Mouse (Mus musculus): ENCODE measurements around the gene Bfsp1. TPM values are rescaled to one million over a fixed set of nuclear protein-coding genes. Genes with fewer than 3 reads are reported as not detected.

Gene Bfsp1
- polyA plus RNA-seq, 1 experiment from 2014 or later = 0.85 TPM

- H3K9me3 ChIP-seq (ENCODE audit: control insufficient read depth, low read length) = no peaks in the 10 kb centered on the region
- no peaks in the 10 kb centered on the region for H3K36me3 ChIP-seq (ENCODE audit: control insufficient read depth, insufficient read depth, low read length)
- H3K4me2 ChIP-seq (ENCODE audit: low read length) = no peak overlapping the region
- no peak overlapping the region for H3K4me3 ChIP-seq (ENCODE audit: low read length)
- H3K27ac ChIP-seq (ENCODE audit: low read depth, low read length) = no peak overlapping the region
- no peak for ATAC-seq
- H3K4me1 ChIP-seq (ENCODE audit: control insufficient read depth, insufficient read depth, low read depth, low read length) = no peaks in the 10 kb centered on the region
- 65% methylated on average over 12 of the region's 12 CpGs for whole genome bisulfite sequencing
- H3K27me3 ChIP-seq (replicated peaks; ENCODE audit: control insufficient read depth, insufficient read depth, low read length) = no peaks in the 10 kb centered on the region
- no peak overlapping the region for H3K9ac ChIP-seq (ENCODE audit: low read depth, low read length)
Observed at GRCm38 (mm10) chr2:143889860-143890433, 27.0 kb upstream of the Bfsp1 start.

- no peak overlapping the region for H3K9ac ChIP-seq (ENCODE audit: low read depth, low read length)
- no peak for ATAC-seq
- H3K27me3 ChIP-seq (replicated peaks; ENCODE audit: control insufficient read depth, insufficient read depth, low read length) = no peaks in the 10 kb centered on the region
- no peaks in the 10 kb centered on the region for H3K4me1 ChIP-seq (ENCODE audit: control insufficient read depth, insufficient read depth, low read depth, low read length)
- WGBS = 86% methylated on average over 15 of the region's 15 CpGs
- no peak overlapping the region for H3K27ac ChIP-seq (ENCODE audit: low read depth, low read length)
- H3K9me3 ChIP-seq (ENCODE audit: control insufficient read depth, low read length) = no peaks in the 10 kb centered on the region
- H3K36me3 ChIP-seq (ENCODE audit: control insufficient read depth, insufficient read depth, low read length) = no peaks in the 10 kb centered on the region
- no peak overlapping the region for H3K4me3 ChIP-seq (ENCODE audit: low read length)
- H3K4me2 ChIP-seq (ENCODE audit: low read length) = no peak overlapping the region
Observed at GRCm38 (mm10) chr2:143889131-143889859, 26.3 kb upstream of the Bfsp1 start.

- WGBS = 81% methylated on average over 10 of the region's 10 CpGs
- H3K9ac ChIP-seq (ENCODE audit: low read depth, low read length) = no peak overlapping the region
- no peak for ATAC-seq
- no peaks in the 10 kb centered on the region for H3K9me3 ChIP-seq (ENCODE audit: control insufficient read depth, low read length)
- H3K27ac ChIP-seq (ENCODE audit: low read depth, low read length) = no peak overlapping the region
- H3K4me1 ChIP-seq (ENCODE audit: control insufficient read depth, insufficient read depth, low read depth, low read length) = no peaks in the 10 kb centered on the region
- no peaks in the 10 kb centered on the region for H3K27me3 ChIP-seq (replicated peaks; ENCODE audit: control insufficient read depth, insufficient read depth, low read length)
- no peak overlapping the region for H3K4me3 ChIP-seq (ENCODE audit: low read length)
- no peak overlapping the region for H3K4me2 ChIP-seq (ENCODE audit: low read length)
- H3K36me3 ChIP-seq (ENCODE audit: control insufficient read depth, insufficient read depth, low read length) = no peaks in the 10 kb centered on the region
Observed at GRCm38 (mm10) chr2:143882606-143883288, 19.8 kb upstream of the Bfsp1 start.

- Histone ChIP-seq H3K4me1 (ENCODE audit: control insufficient read depth, insufficient read depth, low read depth, low read length) (no peaks in the 10 kb centered on the region), H3K9ac (ENCODE audit: low read depth, low read length) (no peak overlapping the region), H3K36me3 (ENCODE audit: control insufficient read depth, insufficient read depth, low read length) (no peaks in the 10 kb centered on the region), H3K4me2 (ENCODE audit: low read length) (no peak overlapping the region), H3K27ac (ENCODE audit: low read depth, low read length) (no peak overlapping the region), H3K4me3 (ENCODE audit: low read length) (no peak overlapping the region), H3K9me3 (ENCODE audit: control insufficient read depth, low read length) (no peaks in the 10 kb centered on the region), H3K27me3 (replicated peaks; ENCODE audit: control insufficient read depth, insufficient read depth, low read length) (no peaks in the 10 kb centered on the region)
- 82% methylated on average over 4 of the region's 4 CpGs for WGBS
- no peak for ATAC-seq
Observed at GRCm38 (mm10) chr2:143882002-143882401, 19.0 kb upstream of the Bfsp1 start.

- Histone ChIP-seq H3K4me1 (ENCODE audit: control insufficient read depth, insufficient read depth, low read depth, low read length) (no peaks in the 10 kb centered on the region), H3K27ac (ENCODE audit: low read depth, low read length) (no peak overlapping the region), H3K9ac (ENCODE audit: low read depth, low read length) (no peak overlapping the region), H3K9me3 (ENCODE audit: control insufficient read depth, low read length) (no peaks in the 10 kb centered on the region), H3K4me3 (ENCODE audit: low read length) (no peak overlapping the region), H3K36me3 (ENCODE audit: control insufficient read depth, insufficient read depth, low read length) (no peaks in the 10 kb centered on the region), H3K27me3 (replicated peaks; ENCODE audit: control insufficient read depth, insufficient read depth, low read length) (no peaks in the 10 kb centered on the region), H3K4me2 (ENCODE audit: low read length) (no peak overlapping the region)
- ATAC-seq = no peak
- 92% methylated on average over 6 of the region's 6 CpGs for WGBS
Observed at GRCm38 (mm10) chr2:143879311-143879710, 16.3 kb upstream of the Bfsp1 start.

- WGBS = 76% methylated on average over 4 of the region's 4 CpGs
- ATAC-seq = no peak
Observed at GRCm38 (mm10) chr2:143876929-143877632, 14.1 kb upstream of the Bfsp1 start.

GRCm38 (mm10) chr2:143876026-143876425 is 13.1 kb upstream of the Bfsp1 start:
- H3K4me3 ChIP-seq (ENCODE audit: low read length) = no peak overlapping the region
- no peaks in the 10 kb centered on the region for H3K4me1 ChIP-seq (ENCODE audit: control insufficient read depth, insufficient read depth, low read depth, low read length)
- no peaks in the 10 kb centered on the region for H3K9me3 ChIP-seq (ENCODE audit: control insufficient read depth, low read length)
- H3K36me3 ChIP-seq (ENCODE audit: control insufficient read depth, insufficient read depth, low read length) = no peaks in the 10 kb centered on the region
- H3K4me2 ChIP-seq (ENCODE audit: low read length) = no peak overlapping the region
- no peaks in the 10 kb centered on the region for H3K27me3 ChIP-seq (replicated peaks; ENCODE audit: control insufficient read depth, insufficient read depth, low read length)
- no peak for ATAC-seq
- H3K27ac ChIP-seq (ENCODE audit: low read depth, low read length) = no peak overlapping the region
- H3K9ac ChIP-seq (ENCODE audit: low read depth, low read length) = no peak overlapping the region
- 66% methylated on average over 1 of the region's 1 CpGs for WGBS

More at GRCm38 (mm10) chr2:143876929-143877632, 14.1 kb upstream of the Bfsp1 start:
- Histone ChIP-seq H3K36me3 (ENCODE audit: control insufficient read depth, insufficient read depth, low read length) (no peaks in the 10 kb centered on the region), H3K9ac (ENCODE audit: low read depth, low read length) (no peak overlapping the region), H3K4me3 (ENCODE audit: low read length) (no peak overlapping the region), H3K27ac (ENCODE audit: low read depth, low read length) (no peak overlapping the region), H3K9me3 (ENCODE audit: control insufficient read depth, low read length) (no peaks in the 10 kb centered on the region), H3K4me1 (ENCODE audit: control insufficient read depth, insufficient read depth, low read depth, low read length) (no peaks in the 10 kb centered on the region), H3K27me3 (replicated peaks; ENCODE audit: control insufficient read depth, insufficient read depth, low read length) (no peaks in the 10 kb centered on the region), H3K4me2 (ENCODE audit: low read length) (no peak overlapping the region)

- ATAC-seq = no peak
- H3K9ac ChIP-seq (ENCODE audit: low read depth, low read length) = no peak overlapping the region
- H3K4me2 ChIP-seq (ENCODE audit: low read length) = no peak overlapping the region
- H3K27me3 ChIP-seq (replicated peaks; ENCODE audit: control insufficient read depth, insufficient read depth, low read length) = no peaks in the 10 kb centered on the region
- H3K4me1 ChIP-seq (ENCODE audit: control insufficient read depth, insufficient read depth, low read depth, low read length) = no peaks in the 10 kb centered on the region
- H3K4me3 ChIP-seq (ENCODE audit: low read length) = no peak overlapping the region
- H3K27ac ChIP-seq (ENCODE audit: low read depth, low read length) = no peak overlapping the region
- H3K9me3 ChIP-seq (ENCODE audit: control insufficient read depth, low read length) = no peaks in the 10 kb centered on the region
- no peaks in the 10 kb centered on the region for H3K36me3 ChIP-seq (ENCODE audit: control insufficient read depth, insufficient read depth, low read length)
- WGBS = 79% methylated on average over 10 of the region's 10 CpGs
Observed at GRCm38 (mm10) chr2:143870936-143871688, 8.1 kb upstream of the Bfsp1 start.

Data from hindbrain, embryonic 16.5 days (tissue).